Mouse (Mus musculus) liver, postnatal 0 days (tissue): Measurements from ENCODE around the gene Cd69.

Experiments used
- CTCF ChIP-seq: sonication (generic); IDR thresholded peaks from 2 replicates; pipeline ENCODE4 v1.5.1; 2016; ENCODE audit warnings: antibody characterized with exemption, low read depth
- EP300 ChIP-seq: IDR thresholded peaks from 2 replicates; pipeline ENCODE4 v1.6.1; 2016; ENCODE audit warnings: antibody characterized with exemption, low read depth, mild to moderate bottlenecking

GRCm38 (mm10) chr6:129233955-129234369, 41.3 kb downstream of the Cd69 start:
- no peak for TF ChIP-seq EP300
- no peak for TF ChIP-seq CTCF
